Mouse (Mus musculus) mouse trophoblast stem cell (cell line): Measurements from ENCODE around the gene Gm10750.
"Not testable (repeated sequence)": the region's sequence is repeated elsewhere in the genome, so short reads cannot be mapped to it uniquely, and the experiment has no call there.

Experiments used
- in situ Hi-C, 2 experiments: fragments of 300-500 bp; cut with MseI, MboI; formaldehyde crosslinking; loops; 2 replicates in 1 of 2; 3 replicates in 1 of 2; pipeline ENCODE4 v1.15.1; 2025

The Gm10750 gene

GRCm38 (mm10) chr2:149017137-149017536 lies at the start of gene Gm10750:
TSS of gene Gm10750 (minus strand) at chr2:149017237.
- in situ Hi-C loops: not testable (repeated sequence)

GRCm38 (mm10) chr2:149004826-149005225 lies 12.2 kb downstream of the Gm10750 start:
- in situ Hi-C loops: no loop called here

- in situ Hi-C loops: no loop called here
These were observed 13.9 kb downstream of the Gm10750 start, which contains the start of gene Gm1330 for GRCm38 (mm10) chr2:149003151-149003550. TSS of gene Gm1330 (minus strand) at chr2:149003251.

- in situ Hi-C loops: no loop called here
These were observed 21.9 kb downstream of the Gm10750 start for GRCm38 (mm10) chr2:148995133-148995532.
